Comparison of ENCODE assay signal across 10 mouse cellular contexts in genomic region chr8:96679510-96679909, GRCm38 (mm10).
"Had no signal": no experiment of that assay in that cellular context is flagged by ENCODE, and none has a peak within 500 bp of the region (broad histone marks: within the 10 kb centered on the region; RNA-seq: fewer than 3 reads in every experiment).

No protein-coding gene starts in this region.

- H3K27ac ChIP-seq: kidney, embryonic 15.5 days; limb, embryonic 13.5 days; liver, embryonic 14.5 days; midbrain, embryonic 13.5 days; neural tube, embryonic 12.5 days had no signal

- H3K4me1 ChIP-seq: kidney, embryonic 15.5 days; limb, embryonic 13.5 days; neural tube, embryonic 12.5 days had no signal

- H3K4me2 ChIP-seq: kidney, embryonic 15.5 days; limb, embryonic 13.5 days; midbrain, embryonic 13.5 days; neural tube, embryonic 12.5 days had no signal

- ATAC-seq: midbrain, embryonic 13.5 days had no signal

- DNase-seq: kidney, postnatal 14 days; lung, adult 18-20 months; lung, postnatal 36 days; thymus, adult 18-20 months; thymus, postnatal 14 days had no signal

- H3K9me3 ChIP-seq: kidney, embryonic 15.5 days; limb, embryonic 13.5 days; midbrain, embryonic 13.5 days; neural tube, embryonic 12.5 days had no signal

- H3K9ac ChIP-seq: kidney, embryonic 15.5 days; limb, embryonic 13.5 days; liver, embryonic 14.5 days; midbrain, embryonic 13.5 days; neural tube, embryonic 12.5 days had no signal

- H3K27me3 ChIP-seq: kidney, embryonic 15.5 days; limb, embryonic 13.5 days; midbrain, embryonic 13.5 days; neural tube, embryonic 12.5 days had no signal

- H3K4me3 ChIP-seq: kidney, embryonic 15.5 days; limb, embryonic 13.5 days; midbrain, embryonic 13.5 days; neural tube, embryonic 12.5 days had no signal

- H3K36me3 ChIP-seq: kidney, embryonic 15.5 days; limb, embryonic 13.5 days; midbrain, embryonic 13.5 days; neural tube, embryonic 12.5 days had no signal
